Mouse (Mus musculus) embryonic fibroblast, embryonic 13.5 days (primary cell): ENCODE measurements around the gene Slc26a5. TPM values are rescaled to one million over a fixed set of nuclear protein-coding genes. Genes with fewer than 3 reads are reported as not detected.

Experiments
- H3K27ac ChIP-seq: 2 replicates; pipeline ENCODE4 v1.5.1; 2012; ENCODE audit warnings: low read length, control low read depth, inconsistent platforms; ENCODE audit not compliant: insufficient read depth
- H3K4me1 ChIP-seq: 2 replicates; pipeline ENCODE4 v1.6.1; 2011; ENCODE audit warnings: low read length; ENCODE audit not compliant: control insufficient read depth, insufficient read depth
- H3K4me3 ChIP-seq: 2 replicates; pipeline ENCODE4 v1.5.1; 2011; ENCODE audit warnings: mild to moderate bottlenecking, control low read depth, low read length; ENCODE audit not compliant: insufficient read depth
- CTCF ChIP-seq: IDR thresholded peaks from 2 replicates; pipeline ENCODE4 v1.5.1; 2011; ENCODE audit warnings: mild to moderate bottlenecking, control low read depth, low read length, moderate library complexity, borderline replicate concordance; ENCODE audit not compliant: insufficient read depth
- POLR2A ChIP-seq: IDR thresholded peaks from 2 replicates; pipeline ENCODE4 v1.6.1; 2011; ENCODE audit warnings: low read depth, mild to moderate bottlenecking, control low read depth, low read length, moderate library complexity
- polyA plus RNA-seq: library from polyadenylated mRNA; stranded (reverse); fragments of >200 nt; gene quantifications from 2 replicates; pipeline ENCODE4 v1.2.4, GENCODE M21; 2011; ENCODE audit warnings: low read depth; ENCODE audit not compliant: missing spikeins, insufficient read length

Gene Slc26a5
- polyA plus RNA-seq, 1 experiment = not detected

GRCm38 (mm10) chr5:21785776-21786175, 79.6 kb downstream of the Slc26a5 start:
- Histone ChIP-seq H3K4me3 (no peak overlapping the region), H3K27ac (no peak overlapping the region)
- TF ChIP-seq POLR2A = no peak
- TF ChIP-seq CTCF = no peak

GRCm38 (mm10) chr5:21785053-21785452, 80.4 kb downstream of the Slc26a5 start, which contains the start of the genes Dnajc2 and Psmc2:
Gene Dnajc2 (minus strand): TSS chr5:21785251.
Gene Psmc2 (plus strand): TSS chr5:21785283.
- H3K27ac ChIP-seq = peak within 1 kb of the TSS; percentile 76; the same call in 1 of the 2 replicates
- H3K4me1 ChIP-seq = peaks cover 3% of the 10 kb centered on the region; the same call in 1 of the 2 replicates
- H3K4me3 ChIP-seq = peak within 1 kb of the TSS; percentile 79
- TF ChIP-seq POLR2A = peak; percentile 72
- no peak for TF ChIP-seq CTCF

More at GRCm38 (mm10) chr5:21785776-21786175, 79.6 kb downstream of the Slc26a5 start:
- H3K4me1 ChIP-seq = peaks cover 3% of the 10 kb centered on the region; the same call in 1 of the 2 replicates

GRCm38 (mm10) chr5:21784161-21785052, 81.0 kb downstream of the Slc26a5 start:
- Histone ChIP-seq H3K4me3 (peak overlapping the region; percentile 79), H3K27ac (no peak overlapping the region), H3K4me1 (peaks cover 3% of the 10 kb centered on the region; the same call in 1 of the 2 replicates)
- TF ChIP-seq POLR2A (no peak), CTCF (no peak)

GRCm38 (mm10) chr5:21776491-21776890, 88.9 kb downstream of the Slc26a5 start:
- H3K4me3 ChIP-seq = no peak overlapping the region
- no peaks in the 10 kb centered on the region for H3K4me1 ChIP-seq
- TF ChIP-seq POLR2A (no peak), CTCF (no peak)
- H3K27ac ChIP-seq = no peak overlapping the region

GRCm38 (mm10) chr5:21769841-21770240, 95.6 kb downstream of the Slc26a5 start:
- Histone ChIP-seq H3K27ac (no peak overlapping the region), H3K4me3 (no peak overlapping the region), H3K4me1 (no peaks in the 10 kb centered on the region)
- no peak for TF ChIP-seq POLR2A
- no peak for TF ChIP-seq CTCF

- no peak overlapping the region for H3K27ac ChIP-seq
- no peaks in the 10 kb centered on the region for H3K4me1 ChIP-seq
- H3K4me3 ChIP-seq = no peak overlapping the region
- TF ChIP-seq POLR2A (no peak), CTCF (no peak)
These were observed 96.9 kb downstream of the Slc26a5 start for GRCm38 (mm10) chr5:21768506-21768905.

Other genes starting within 250 kb of the Slc26a5 start
- 0.27 TPM in 1 of 2 replicates, not detected in the other for gene Fbxl13, start 220.0 kb downstream of the Slc26a5 start, polyA plus RNA-seq
- 34.2 and 40.4 TPM in 2 replicates for gene Armc10, start 219.8 kb downstream of the Slc26a5 start, polyA plus RNA-seq
- gene Napepld, start 164.2 kb downstream of the Slc26a5 start, polyA plus RNA-seq = 1.7 and 1.9 TPM in 2 replicates
- 78.7 and 107 TPM in 2 replicates for gene Pmpcb, start 128.5 kb downstream of the Slc26a5 start, polyA plus RNA-seq
- gene Dnajc2, start 80.4 kb downstream of the Slc26a5 start, polyA plus RNA-seq = 46.0 and 48.1 TPM in 2 replicates
- gene Psmc2, start 80.3 kb downstream of the Slc26a5 start, polyA plus RNA-seq = 108 and 127 TPM in 2 replicates